Mouse (Mus musculus) embryonic facial prominence, embryonic 15.5 days (tissue): ENCODE data around the gene Fam193a. TPM values are rescaled to one million over a fixed set of nuclear protein-coding genes. Genes with fewer than 3 reads are reported as not detected.

Source experiments
- ATAC-seq: fragments of 200-750 bp; cut with Nextera tagmentation; 2 replicates; pipeline ENCODE4 v1.8.0; 2017; ENCODE audit warnings: low read depth, moderate TSS enrichment; ENCODE audit not compliant: insufficient number of reproducible peaks, low FRiP score, low TSS enrichment
- H3K27ac ChIP-seq: fragments of 300-500 bp; sonication (generic); replicated peaks from 2 replicates; pipeline ENCODE4 v1.5.1; 2015; ENCODE audit warnings: mild to moderate bottlenecking, inconsistent platforms
- H3K27me3 ChIP-seq: fragments of 300-500 bp; sonication (generic); 2 replicates; pipeline ENCODE4 v1.6.1; 2015; ENCODE audit warnings: inconsistent platforms
- H3K36me3 ChIP-seq: fragments of 300-500 bp; sonication (generic); 2 replicates; pipeline ENCODE4 v1.6.1; 2015; ENCODE audit warnings: mild to moderate bottlenecking, inconsistent platforms
- H3K4me1 ChIP-seq: fragments of 300-500 bp; sonication (generic); 2 replicates; pipeline ENCODE4 v1.6.1; 2015; ENCODE audit warnings: inconsistent platforms
- H3K4me2 ChIP-seq: fragments of 300-500 bp; sonication (generic); replicated peaks from 2 replicates; pipeline ENCODE4 v1.6.1; 2015; ENCODE audit warnings: mild to moderate bottlenecking, inconsistent platforms
- H3K4me3 ChIP-seq: fragments of 300-500 bp; sonication (generic); replicated peaks from 2 replicates; pipeline ENCODE4 v1.5.1; 2015; ENCODE audit warnings: mild to moderate bottlenecking, inconsistent platforms
- H3K9ac ChIP-seq: fragments of 300-500 bp; sonication (generic); 2 replicates; pipeline ENCODE4 v1.6.1; 2015; ENCODE audit warnings: inconsistent platforms
- H3K9me3 ChIP-seq: fragments of 300-500 bp; sonication (generic); replicated peaks from 2 replicates; pipeline ENCODE4 v1.6.1; 2016; ENCODE audit warnings: inconsistent platforms
- WGBS: fragments of 180-500 bp; shearing (Covaris S2); methylation state at CpG from one replicate; pipeline ENCODE4 v1.1.7; 2015; 5-methylcytosine and 5-hydroxymethylcytosine counted together
- polyA plus RNA-seq: library from polyadenylated mRNA; unstranded; fragments of >200 nt; fragmentation: Nextera tagmentation; extraction: Ambion mirVana; gene quantifications from 2 replicates; pipeline ENCODE4 v1.2.1, GENCODE M21; 2015

The Fam193a gene
- polyA plus RNA-seq, 1 experiment from 2014 or later, result 13.5 TPM

GRCm38 (mm10) chr5:34417251-34418008 lies 47.7 kb downstream of the Fam193a start:
- Histone ChIP-seq H3K4me3 (no peak overlapping the region), H3K9ac (no peak overlapping the region), H3K36me3 (peaks cover 26% of the 10 kb centered on the region), H3K27me3 (no peaks in the 10 kb centered on the region), H3K4me1 (no peaks in the 10 kb centered on the region), H3K9me3 (no peaks in the 10 kb centered on the region), H3K4me2 (no peak overlapping the region), H3K27ac (no peak overlapping the region)
- ATAC-seq, result no peak
- 93% methylated on average over 3 of the region's 3 CpGs for WGBS

GRCm38 (mm10) chr5:34419188-34419587 lies 49.5 kb downstream of the Fam193a start:
- Histone ChIP-seq H3K36me3 (peaks cover 29% of the 10 kb centered on the region), H3K4me2 (no peak overlapping the region), H3K27me3 (no peaks in the 10 kb centered on the region), H3K4me1 (no peaks in the 10 kb centered on the region), H3K4me3 (no peak overlapping the region), H3K27ac (no peak overlapping the region), H3K9ac (no peak overlapping the region), H3K9me3 (no peaks in the 10 kb centered on the region)
- ATAC-seq, result no peak
- WGBS, result 100% methylated on average over 1 of the region's 1 CpGs

GRCm38 (mm10) chr5:34430776-34431175 lies 61.0 kb downstream of the Fam193a start:
- 60% methylated on average over 3 of the region's 3 CpGs for WGBS

GRCm38 (mm10) chr5:34433786-34434185 lies 64.1 kb downstream of the Fam193a start:
- no peaks in the 10 kb centered on the region for H3K9me3 ChIP-seq
- H3K4me3 ChIP-seq, result no peak overlapping the region
- 79% methylated on average over 1 of the region's 1 CpGs for WGBS
- H3K27ac ChIP-seq, result no peak overlapping the region
- H3K36me3 ChIP-seq, result peaks cover 68% of the 10 kb centered on the region
- H3K9ac ChIP-seq, result no peak overlapping the region
- no peaks in the 10 kb centered on the region for H3K27me3 ChIP-seq
- H3K4me2 ChIP-seq, result no peak overlapping the region
- no peak for ATAC-seq
- no peaks in the 10 kb centered on the region for H3K4me1 ChIP-seq

More at GRCm38 (mm10) chr5:34430776-34431175, 61.0 kb downstream of the Fam193a start:
- no peak for ATAC-seq
- no peaks in the 10 kb centered on the region for H3K27me3 ChIP-seq
- H3K4me1 ChIP-seq, result no peaks in the 10 kb centered on the region
- no peak overlapping the region for H3K4me3 ChIP-seq
- H3K9me3 ChIP-seq, result no peaks in the 10 kb centered on the region
- no peak overlapping the region for H3K27ac ChIP-seq
- H3K36me3 ChIP-seq, result peaks cover 70% of the 10 kb centered on the region
- H3K9ac ChIP-seq, result no peak overlapping the region
- H3K4me2 ChIP-seq, result no peak overlapping the region

- no peak for ATAC-seq
- no peak overlapping the region for H3K4me3 ChIP-seq
- no peaks in the 10 kb centered on the region for H3K27me3 ChIP-seq
- H3K27ac ChIP-seq, result no peak overlapping the region
- H3K36me3 ChIP-seq, result peaks cover 67% of the 10 kb centered on the region
- no peak overlapping the region for H3K9ac ChIP-seq
- WGBS, result 93% methylated on average over 3 of the region's 3 CpGs
- H3K9me3 ChIP-seq, result no peaks in the 10 kb centered on the region
- H3K4me1 ChIP-seq, result no peaks in the 10 kb centered on the region
- H3K4me2 ChIP-seq, result no peak overlapping the region
These were observed 64.5 kb downstream of the Fam193a start for GRCm38 (mm10) chr5:34434241-34434640.

GRCm38 (mm10) chr5:34438052-34438451 lies 68.3 kb downstream of the Fam193a start:
- 85% methylated on average over 4 of the region's 4 CpGs for WGBS
- no peak overlapping the region for H3K4me3 ChIP-seq
- no peak overlapping the region for H3K27ac ChIP-seq
- ATAC-seq, result no peak
- H3K9ac ChIP-seq, result no peak overlapping the region
- H3K27me3 ChIP-seq, result no peaks in the 10 kb centered on the region
- no peak overlapping the region for H3K4me2 ChIP-seq
- peaks cover 70% of the 10 kb centered on the region for H3K36me3 ChIP-seq
- H3K9me3 ChIP-seq, result no peaks in the 10 kb centered on the region
- H3K4me1 ChIP-seq, result no peaks in the 10 kb centered on the region

- Histone ChIP-seq H3K36me3 (peaks cover 75% of the 10 kb centered on the region), H3K9me3 (no peaks in the 10 kb centered on the region), H3K9ac (no peak overlapping the region), H3K27ac (no peak overlapping the region), H3K4me3 (no peak overlapping the region), H3K4me2 (no peak overlapping the region), H3K4me1 (no peaks in the 10 kb centered on the region), H3K27me3 (no peaks in the 10 kb centered on the region)
- WGBS, result 67% methylated on average over 1 of the region's 1 CpGs
- ATAC-seq, result no peak
These were observed 68.9 kb downstream of the Fam193a start for GRCm38 (mm10) chr5:34438659-34439058.

- WGBS, result 88% methylated on average over 2 of the region's 2 CpGs
- no peak for ATAC-seq
- Histone ChIP-seq H3K4me3 (no peak overlapping the region), H3K4me1 (no peaks in the 10 kb centered on the region), H3K27me3 (no peaks in the 10 kb centered on the region), H3K9ac (no peak overlapping the region), H3K9me3 (no peaks in the 10 kb centered on the region), H3K36me3 (peaks cover 76% of the 10 kb centered on the region), H3K27ac (no peak overlapping the region), H3K4me2 (no peak overlapping the region)
These were observed 70.0 kb downstream of the Fam193a start for GRCm38 (mm10) chr5:34439768-34440167.

GRCm38 (mm10) chr5:34441797-34442196 lies 72.1 kb downstream of the Fam193a start:
- no peak overlapping the region for H3K4me2 ChIP-seq
- no peak overlapping the region for H3K4me3 ChIP-seq
- H3K9ac ChIP-seq, result no peak overlapping the region
- H3K27ac ChIP-seq, result no peak overlapping the region
- H3K27me3 ChIP-seq, result no peaks in the 10 kb centered on the region
- WGBS, result 90% methylated on average over 2 of the region's 2 CpGs
- no peak for ATAC-seq
- no peaks in the 10 kb centered on the region for H3K4me1 ChIP-seq
- peaks cover 82% of the 10 kb centered on the region for H3K36me3 ChIP-seq
- H3K9me3 ChIP-seq, result no peaks in the 10 kb centered on the region

- Histone ChIP-seq H3K27ac (no peak overlapping the region), H3K4me2 (no peak overlapping the region), H3K36me3 (peaks cover 67% of the 10 kb centered on the region), H3K9me3 (no peaks in the 10 kb centered on the region), H3K27me3 (no peaks in the 10 kb centered on the region), H3K9ac (no peak overlapping the region), H3K4me1 (no peaks in the 10 kb centered on the region), H3K4me3 (no peak overlapping the region)
- no peak for ATAC-seq
- WGBS, result 80% methylated on average over 9 of the region's 9 CpGs
These were observed 76.5 kb downstream of the Fam193a start for GRCm38 (mm10) chr5:34446207-34446606.

- no peak overlapping the region for H3K4me2 ChIP-seq
- no peak overlapping the region for H3K9ac ChIP-seq
- H3K4me3 ChIP-seq, result no peak overlapping the region
- no peak overlapping the region for H3K27ac ChIP-seq
- ATAC-seq, result no peak
- no peaks in the 10 kb centered on the region for H3K27me3 ChIP-seq
- no peaks in the 10 kb centered on the region for H3K4me1 ChIP-seq
- no peaks in the 10 kb centered on the region for H3K9me3 ChIP-seq
- H3K36me3 ChIP-seq, result peaks cover 77% of the 10 kb centered on the region
- WGBS, result 81% methylated on average over 1 of the region's 1 CpGs
These were observed 89.3 kb downstream of the Fam193a start for GRCm38 (mm10) chr5:34458994-34459393.

GRCm38 (mm10) chr5:34461294-34461693 lies 91.6 kb downstream of the Fam193a start:
- Histone ChIP-seq H3K4me2 (no peak overlapping the region), H3K4me1 (no peaks in the 10 kb centered on the region), H3K9ac (no peak overlapping the region), H3K36me3 (peaks cover 87% of the 10 kb centered on the region), H3K27me3 (no peaks in the 10 kb centered on the region), H3K27ac (no peak overlapping the region), H3K4me3 (no peak overlapping the region), H3K9me3 (no peaks in the 10 kb centered on the region)
- WGBS, result 96% methylated on average over 4 of the region's 4 CpGs
- ATAC-seq, result no peak
